Mouse (Mus musculus): Measurements from ENCODE around the gene Ppp1r1b.

Ppp1r1b gene

GRCm38 (mm10) chr11:98406621-98407020, 58.4 kb downstream of the Ppp1r1b start:
- DNase-seq, result peak; percentile 66
